Mouse (Mus musculus) fat pad, adult 2 months (tissue): Measurements from ENCODE around the gene Tmem163.

Experiments
- DNase-seq: peaks from one replicate; pipeline ENCODE4 v3.0.0-alpha.2; 2011; ENCODE audit warnings: low read depth, low spot score; ENCODE audit errors: extremely low read depth

The Tmem163 gene

DNA sequence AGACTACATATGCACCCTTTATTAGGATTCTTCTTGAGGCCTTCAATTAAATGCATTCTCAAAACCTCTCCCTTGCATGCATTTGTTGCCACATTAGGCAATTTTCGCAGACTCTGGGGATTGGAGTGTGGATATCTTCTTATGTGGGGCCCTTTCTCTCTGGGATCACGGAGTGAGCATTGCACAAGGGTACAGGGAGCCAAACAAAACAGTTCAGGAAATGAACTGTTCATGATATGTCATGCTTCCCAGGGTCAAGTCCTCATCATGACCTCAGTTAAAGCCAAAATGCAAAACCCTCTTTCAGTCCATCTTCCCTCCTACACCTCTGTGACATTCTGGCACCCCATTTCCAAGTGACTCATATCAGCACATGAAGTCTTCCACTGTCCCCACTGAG is 27.8 kb downstream of the Tmem163 start:
- no peak for DNase-seq

DNA sequence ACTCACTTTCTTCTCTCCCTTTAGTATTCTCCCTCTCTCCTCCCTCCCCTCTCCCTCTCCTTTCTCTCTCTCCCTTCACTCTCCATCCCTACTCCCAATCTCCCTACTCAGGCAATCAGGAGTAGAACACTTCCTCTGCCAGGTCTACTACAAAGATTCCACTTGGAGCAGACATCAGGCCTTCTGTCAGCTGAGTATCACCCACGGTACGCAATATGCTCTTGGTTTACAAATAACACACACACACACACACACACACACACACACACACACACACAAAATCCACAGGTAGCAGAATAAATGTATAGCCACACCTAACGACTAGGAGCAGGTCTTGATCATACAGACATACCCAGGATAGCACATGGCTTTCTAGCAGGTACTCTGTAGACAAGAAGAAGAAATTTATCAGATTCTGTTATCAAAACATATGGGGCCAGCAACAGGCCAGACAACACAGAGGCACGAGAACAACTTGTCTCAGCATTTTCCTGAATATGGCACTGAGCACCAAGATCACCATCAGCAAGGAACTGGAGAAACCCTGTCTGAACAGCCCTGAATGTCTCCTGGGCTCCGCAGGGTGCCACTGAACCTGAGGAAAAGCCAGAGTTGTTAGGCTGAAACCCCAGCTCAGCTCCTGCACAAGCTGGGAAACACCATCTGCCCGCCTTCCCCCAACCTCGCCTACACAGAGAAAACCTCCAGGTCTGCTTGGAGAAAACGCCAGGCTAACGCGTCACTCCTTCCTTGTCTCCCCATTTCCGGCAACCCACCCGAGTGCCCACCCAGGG is 36.2 kb downstream of the Tmem163 start:
- DNase-seq, result no peak

DNA sequence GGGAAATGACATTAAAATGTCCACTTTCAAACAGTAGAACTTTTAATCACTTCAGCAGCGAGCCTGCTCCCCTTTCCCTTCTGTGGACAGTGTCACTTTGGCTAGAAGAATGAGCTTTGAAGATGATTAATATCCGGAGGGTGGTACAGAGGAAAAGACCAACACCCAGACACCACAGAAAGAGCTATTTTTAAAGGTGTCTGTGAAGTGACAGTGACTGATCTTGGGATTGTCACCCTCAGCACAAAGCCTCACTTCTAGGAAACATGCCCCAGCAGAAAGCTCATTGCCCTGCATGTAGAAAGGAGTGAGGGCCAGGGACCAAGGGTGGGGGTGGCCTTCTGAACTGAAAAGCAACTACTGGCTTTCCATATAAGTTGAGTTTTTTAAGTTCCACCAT is 41.4 kb downstream of the Tmem163 start:
- DNase-seq, result no peak

DNA sequence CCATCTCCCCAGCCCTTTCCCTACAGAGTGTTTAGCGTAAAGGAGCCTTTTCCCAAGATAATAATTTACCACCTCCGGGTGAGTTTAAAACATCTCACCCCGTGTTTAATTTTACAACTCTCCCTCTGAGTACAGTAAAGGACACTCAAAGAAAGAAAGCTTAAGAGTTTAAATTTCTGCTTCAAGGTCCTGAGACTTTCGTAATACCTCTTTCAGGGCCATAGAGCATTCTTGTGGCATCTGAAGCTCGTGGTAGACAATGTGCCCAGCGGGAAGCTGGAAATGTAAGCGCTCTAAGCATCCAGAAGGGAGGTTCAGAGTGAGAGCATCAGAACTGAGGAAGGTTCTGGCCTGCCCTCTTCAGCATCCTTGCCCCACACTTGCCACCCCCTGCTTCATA is 52.2 kb downstream of the Tmem163 start:
- DNase-seq, result no peak

DNA sequence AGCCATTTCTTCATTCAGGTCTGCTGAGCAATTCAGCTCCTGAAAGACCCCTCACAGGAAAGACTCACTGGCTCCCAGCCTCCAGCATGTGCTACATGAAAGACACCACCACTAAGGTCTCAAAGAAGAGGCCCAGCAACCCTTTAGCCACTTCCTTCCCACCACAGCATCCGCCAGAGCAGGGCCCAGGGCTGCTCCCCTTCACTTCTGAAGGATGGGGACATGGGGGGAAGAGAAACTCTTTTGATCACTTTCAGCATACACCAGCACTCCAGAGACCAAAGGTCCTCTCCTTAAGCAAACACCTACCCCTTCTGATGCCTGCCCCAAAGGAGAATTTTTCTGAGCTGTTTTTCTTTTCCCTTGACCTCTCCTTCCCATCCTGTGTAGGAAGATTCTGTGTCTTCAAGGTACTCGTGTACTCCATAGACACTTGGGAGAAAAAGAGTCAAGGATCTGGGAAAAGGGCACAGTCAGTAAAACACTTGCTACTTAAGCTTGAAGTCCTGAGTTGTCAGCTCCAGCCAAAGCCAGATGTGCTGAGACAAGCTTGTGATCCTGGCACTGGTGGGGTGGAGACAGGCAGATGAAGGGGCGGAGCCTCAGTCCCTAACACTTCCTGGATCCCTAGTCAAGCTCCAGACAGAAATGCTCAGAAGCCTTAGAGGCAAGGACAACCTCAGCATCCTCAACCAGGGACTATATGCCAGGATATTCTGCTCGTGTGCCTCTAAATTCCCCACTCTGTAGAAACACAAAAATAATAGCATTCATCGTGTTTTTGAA is 53.6 kb downstream of the Tmem163 start:
- no peak for DNase-seq

DNA sequence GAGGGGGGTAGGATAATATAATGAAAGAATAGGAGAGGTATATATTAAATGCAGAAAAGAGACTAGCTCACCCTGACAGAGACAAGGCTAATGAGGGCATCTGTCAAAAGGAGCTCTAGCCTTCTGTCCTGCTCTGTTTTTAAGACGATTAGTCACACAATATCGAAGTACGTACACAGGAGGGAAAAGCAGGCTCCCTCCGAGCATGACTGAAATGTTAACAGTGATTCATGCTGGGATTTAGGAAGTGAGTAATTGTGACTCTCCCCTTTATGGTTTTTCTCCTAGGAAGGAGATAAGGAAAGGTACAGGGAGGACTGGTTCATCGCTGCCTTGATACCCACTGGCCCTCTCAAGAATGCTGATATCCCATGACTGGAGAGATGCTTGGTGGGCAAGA is 57.0 kb downstream of the Tmem163 start:
- no peak for DNase-seq

DNA sequence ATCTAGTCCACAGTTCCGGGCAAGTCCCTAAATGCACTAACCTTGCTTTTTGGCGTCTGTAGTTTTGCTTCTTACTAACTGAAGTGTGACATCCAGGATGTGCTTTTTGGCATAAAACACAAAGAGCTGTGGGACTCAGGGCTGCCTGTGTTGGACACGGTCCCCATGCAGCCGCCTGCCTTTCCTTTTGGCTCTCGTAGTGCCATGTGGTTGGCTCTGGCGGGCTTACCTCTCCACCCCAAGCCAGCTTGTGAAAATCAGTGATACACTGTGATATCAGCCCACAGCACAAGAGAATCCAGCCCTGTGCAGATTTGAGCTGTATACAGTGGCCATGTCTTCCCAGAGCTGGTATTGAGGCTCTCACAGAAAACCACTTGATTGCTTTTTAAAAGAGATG is 60.3 kb downstream of the Tmem163 start:
- no peak for DNase-seq

DNA sequence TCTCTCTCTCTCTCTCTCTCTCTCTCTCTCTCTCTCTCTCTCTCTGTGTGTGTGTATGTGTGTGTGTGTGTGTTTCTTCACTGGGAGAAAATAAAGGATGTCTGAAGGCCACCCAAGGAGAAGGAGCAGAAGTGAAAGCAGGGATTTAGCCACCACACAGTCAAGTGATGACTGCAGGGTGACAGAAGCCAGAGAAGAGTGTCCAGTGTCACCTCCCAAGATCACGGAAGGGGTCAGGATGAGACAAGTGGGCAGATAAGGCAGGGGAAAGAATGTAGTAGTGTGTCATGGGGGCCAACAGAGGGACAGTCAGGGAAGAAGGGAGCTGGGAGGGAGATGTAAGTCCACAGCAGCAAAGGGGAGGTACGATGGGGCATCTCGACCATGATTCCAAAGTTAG is 69.0 kb downstream of the Tmem163 start:
- no peak for DNase-seq

DNA sequence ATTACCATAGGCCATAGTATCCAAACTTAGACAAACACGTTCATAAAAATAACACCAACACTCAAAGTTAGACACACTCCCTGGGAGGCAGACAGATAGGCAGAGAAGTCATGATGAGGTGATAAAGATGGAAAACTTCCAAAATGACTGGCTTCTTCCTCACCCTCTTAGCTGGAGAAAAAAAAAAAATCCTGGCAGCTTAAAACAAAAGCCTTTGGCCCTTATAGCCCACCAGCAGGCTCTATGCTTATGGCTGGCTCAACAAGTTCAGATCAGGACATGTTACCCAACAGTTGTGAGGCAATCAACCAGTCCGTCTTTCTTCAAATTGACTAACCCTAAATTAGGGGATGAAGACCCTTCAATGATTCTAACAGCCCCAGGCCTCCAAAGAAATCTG is 69.5 kb downstream of the Tmem163 start:
- no peak for DNase-seq

DNA sequence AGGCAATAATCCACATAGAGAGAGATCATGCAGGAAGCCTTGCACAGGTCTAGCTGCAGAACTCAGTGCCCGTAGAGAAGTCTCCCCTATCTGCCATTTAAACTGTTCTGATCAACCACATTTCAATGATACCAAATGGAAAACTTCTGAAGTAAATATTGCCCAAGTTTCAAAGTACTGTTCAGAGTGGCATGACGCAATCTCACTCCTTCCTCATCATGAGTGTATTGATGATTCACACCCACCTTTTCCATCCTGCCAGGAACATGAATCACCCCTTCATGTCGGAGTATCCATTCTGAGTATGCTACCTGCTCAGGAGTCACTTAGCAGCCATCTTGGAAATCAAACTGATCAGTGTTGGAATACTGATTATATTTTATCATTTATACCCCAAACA is 71.0 kb downstream of the Tmem163 start:
- DNase-seq, result no peak

DNA sequence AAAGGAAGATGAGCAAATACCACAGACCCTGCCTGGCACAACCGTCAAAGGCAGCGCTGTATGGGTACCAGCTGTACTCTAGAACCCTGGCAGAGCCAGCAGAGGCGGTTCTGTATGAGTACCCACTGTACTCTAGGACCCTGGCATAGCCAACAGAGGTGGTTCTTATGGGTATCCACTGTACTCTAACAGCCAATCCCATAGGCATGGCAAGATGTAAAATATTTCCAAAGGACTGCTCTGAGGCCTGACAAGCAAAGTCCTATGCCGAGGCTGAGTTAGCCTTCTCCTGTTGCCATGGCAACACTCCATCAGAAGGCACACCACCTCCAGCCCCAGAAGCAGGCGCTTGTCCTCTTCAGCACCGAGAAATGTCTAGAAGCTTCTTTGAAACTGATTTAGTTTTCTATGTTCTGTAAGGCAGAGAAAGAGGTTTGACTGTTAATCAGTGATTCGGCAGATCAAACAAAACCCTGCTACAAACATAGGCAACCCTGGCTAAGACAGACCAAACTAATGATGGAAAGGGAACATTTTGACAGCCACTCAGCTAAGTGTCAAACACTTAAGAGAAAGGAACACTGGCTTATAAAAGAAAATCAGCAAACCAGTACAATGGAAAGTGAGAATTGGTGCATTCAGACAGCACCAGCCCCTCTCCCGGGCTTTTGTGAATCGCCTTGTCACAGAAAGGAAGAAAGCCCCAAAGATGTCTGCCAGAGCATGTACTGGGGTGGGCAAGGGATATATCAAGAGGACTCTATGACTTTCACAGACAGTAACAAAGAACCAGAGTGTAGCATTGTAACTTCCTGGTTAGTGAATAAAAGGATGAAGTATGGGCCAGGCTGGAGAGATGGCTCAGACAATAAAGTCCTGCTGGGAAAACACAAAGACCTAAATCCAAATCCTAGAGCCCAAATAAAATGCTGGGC is 75.4 kb downstream of the Tmem163 start:
- no peak for DNase-seq

DNA sequence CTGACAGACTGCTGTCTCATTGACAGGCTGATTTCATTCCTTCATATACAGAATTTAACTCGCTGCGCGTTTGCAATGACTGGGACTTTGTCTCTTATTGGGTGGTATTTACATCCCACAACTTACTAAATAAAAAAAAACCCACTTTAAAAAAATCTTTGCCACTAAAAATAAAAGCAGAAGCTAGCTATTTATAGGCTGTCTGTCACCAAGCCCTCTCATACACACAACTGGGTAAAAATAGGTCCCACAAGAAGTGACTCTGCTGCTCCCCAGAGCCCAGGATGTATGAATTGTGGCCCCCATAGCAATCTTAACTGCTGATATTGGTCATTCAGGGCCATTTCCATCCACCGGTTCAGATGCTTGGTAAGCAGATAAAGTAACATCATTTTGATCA is 83.2 kb downstream of the Tmem163 start:
- DNase-seq, result no peak

DNA sequence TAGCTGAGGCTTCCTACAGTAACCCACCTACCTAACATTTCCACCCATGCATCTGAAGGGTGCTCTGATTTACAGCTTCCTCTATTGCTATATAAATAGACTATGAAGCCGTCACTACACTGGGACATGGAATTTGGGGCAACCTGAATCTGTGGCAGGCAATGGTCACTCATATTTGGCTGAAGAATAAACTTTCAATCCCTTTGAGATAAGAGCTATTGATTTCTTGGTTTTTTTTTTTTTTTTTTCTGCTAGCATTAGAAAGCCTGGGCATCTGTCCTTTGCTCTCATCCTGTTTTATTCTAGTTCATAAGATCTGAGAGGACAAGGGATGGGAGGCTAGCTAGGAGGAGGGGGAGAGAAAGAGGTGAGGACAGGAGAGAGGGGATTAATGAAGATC is 83.6 kb downstream of the Tmem163 start:
- DNase-seq, result no peak

DNA sequence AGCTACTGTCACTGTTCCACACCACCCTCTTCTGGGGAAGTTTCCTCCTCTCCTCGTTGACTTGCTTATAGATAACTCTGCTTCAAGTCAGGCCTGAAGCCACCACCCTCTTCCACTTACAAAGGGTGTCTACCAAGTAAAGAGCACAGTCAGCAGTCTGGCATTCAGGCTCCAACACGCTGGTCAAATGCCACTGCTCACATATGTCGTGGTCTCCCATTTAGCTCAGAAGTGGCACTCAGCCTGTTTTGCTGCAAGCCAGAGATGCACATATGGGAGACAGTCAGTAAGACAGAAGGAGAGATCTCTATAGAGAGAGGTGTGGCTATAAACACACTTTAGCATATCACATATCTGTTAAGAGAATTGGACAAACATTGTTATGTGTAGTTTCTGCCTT is 89.8 kb downstream of the Tmem163 start:
- DNase-seq, result no peak

DNA sequence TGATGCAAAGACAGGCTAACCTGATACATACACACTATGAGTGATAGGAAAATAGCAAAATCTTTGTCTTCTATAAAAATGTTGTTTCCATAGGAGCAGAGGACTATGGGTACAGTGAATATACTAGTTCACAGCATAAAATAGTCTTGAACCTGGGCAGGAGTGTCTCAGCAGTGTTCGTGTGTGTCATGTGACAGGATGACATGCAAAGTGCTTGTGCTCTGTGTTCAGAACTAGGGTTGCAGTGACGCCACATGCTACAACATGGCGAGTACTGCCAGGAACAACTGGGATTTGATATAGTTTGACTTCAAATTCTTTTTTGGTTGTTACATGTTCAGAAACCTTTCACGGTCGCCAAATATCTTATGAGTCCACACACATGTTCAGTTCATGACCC is 92.3 kb downstream of the Tmem163 start:
- DNase-seq, result no peak

DNA sequence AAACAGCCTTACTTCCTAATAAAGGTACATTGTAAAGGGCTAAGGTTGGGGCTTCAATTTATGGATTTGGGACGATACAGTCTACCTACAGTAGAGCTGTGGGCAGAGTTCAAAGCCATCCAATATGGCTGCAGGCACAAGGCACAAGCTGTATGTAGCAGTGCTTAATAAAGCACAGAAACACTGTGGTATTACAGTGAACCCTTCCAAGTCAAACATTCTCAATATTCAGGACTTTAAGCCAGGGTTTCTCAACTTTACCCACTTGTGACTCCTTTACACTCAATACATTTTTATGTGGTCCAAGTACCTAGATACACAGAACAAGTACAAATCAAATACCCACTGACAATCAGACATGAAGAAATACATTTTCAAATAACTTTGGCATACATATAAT is 93.2 kb downstream of the Tmem163 start:
- no peak for DNase-seq

DNA sequence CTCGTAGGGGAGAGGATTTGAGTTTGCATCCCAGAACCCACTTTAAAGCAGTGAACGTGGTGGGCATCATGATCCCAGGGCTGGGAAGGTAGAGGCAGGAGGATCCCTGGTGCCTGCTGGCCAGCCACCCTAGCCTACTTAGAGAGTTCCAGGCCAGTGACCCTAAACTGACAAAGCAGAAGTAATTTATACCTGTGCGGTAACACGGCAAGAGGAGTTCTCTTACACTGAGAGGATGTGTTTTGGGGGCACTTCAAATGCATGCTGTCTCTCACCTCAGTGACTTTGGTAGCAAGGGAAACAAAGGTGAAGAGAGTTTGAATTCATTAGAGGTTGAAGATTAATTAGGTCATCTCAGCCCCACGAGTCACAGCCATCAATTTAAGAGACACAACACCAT is 101.4 kb downstream of the Tmem163 start:
- DNase-seq, result no peak

DNA sequence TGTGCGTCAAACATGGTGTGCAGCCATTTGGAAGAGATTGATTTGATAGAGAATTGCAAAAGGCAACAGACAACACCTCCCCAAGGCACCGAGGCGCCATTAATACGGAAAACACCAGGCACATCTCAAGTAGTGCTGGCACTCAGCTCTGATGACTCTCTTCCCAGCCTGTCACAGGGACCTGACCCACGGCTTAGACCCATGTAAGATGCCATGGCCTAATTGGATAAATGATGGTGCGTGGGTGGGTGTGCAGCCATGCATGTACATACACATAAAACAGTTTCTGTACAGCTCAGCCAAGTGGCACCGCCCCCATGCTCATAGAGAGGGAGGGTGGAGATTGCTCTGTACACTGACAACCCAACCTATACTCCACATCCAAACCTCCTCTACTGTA is 102.3 kb downstream of the Tmem163 start:
- DNase-seq, result no peak

DNA sequence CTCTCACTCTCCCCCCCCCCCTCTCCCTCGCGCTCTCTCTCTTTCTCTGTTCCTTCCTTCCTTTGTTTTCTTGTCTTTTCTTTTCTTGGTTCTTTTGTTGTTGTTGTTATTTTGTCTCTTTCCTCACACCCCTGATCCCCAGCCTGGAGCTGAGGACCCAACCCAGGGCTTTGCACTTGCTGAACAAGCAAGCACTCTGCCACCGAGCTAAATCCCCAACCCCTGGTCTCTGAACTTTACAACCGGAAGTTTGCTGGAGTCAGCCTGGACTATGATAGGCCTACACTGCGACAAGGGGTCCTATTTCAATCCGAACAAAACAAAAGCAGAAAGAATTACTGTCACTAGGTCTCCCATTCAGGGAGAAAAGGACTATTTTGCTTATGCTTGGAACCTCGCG is 102.8 kb downstream of the Tmem163 start:
- no peak for DNase-seq

DNA sequence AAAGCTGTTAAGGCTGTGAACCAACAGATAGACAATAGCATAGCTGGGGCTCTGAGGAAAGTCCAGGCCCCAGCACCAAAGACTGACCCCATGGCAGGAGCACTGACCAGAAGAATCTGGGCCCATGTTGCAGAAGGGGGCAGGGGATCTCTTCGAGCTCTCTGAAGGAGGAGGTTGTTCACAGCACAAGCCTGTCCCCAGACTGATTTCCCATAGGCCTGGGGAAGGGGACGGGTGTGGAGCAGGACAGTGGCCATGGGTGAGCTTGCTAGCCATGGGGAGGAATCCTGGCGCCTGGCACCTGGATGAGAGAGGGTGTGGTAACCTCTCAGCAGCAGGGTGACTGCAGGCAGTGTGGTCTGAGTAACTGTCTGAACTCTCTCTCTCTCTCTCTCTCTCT is 103.2 kb downstream of the Tmem163 start:
- no peak for DNase-seq

DNA sequence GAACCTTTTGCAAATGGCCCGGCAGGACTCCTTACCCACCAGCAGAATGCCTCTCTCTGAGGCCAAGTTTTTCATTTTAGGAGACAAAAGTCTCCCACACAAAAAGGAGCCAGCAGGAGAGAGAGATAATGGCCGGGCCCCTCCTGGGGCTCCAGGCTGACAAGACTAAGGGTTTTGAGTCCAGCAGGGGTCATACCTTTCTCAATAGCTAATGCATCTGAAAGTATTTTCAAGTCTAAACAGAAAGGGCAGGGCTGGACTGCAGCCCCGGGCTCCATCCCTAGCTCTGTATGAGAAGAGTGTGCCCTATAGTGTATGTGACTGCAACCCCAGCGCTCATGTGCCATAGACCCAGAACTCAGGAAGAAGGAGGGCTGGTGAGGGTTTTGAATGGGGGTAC is 103.7 kb downstream of the Tmem163 start:
- no peak for DNase-seq

DNA sequence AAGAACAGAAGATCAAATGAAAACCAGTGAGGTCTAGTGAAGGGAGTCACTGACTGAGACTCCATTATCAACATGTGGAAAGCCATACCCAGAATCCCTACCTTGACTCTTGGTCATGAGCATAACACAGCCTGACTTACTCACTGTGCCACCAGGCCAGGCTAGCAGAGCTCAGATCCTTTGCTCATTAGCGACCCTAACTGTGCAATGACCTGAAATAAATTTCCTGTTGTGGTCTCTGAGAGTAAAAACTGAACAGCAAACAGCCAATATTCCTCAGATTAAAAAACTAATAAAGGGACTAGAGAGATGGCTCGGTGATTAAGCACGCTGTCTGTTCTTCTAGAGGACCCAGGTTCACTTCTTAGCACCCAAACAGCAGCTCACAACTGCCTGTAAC is 106.2 kb downstream of the Tmem163 start:
- no peak for DNase-seq
